Mouse (Mus musculus) megakaryocyte, embryonic 14.5 days (primary cell): ENCODE measurements at regions not wholly inside any gene's neighbourhood (a gene's known extent, or its start where the extent isn't known, plus 50 kb on each side); places are given as distances from the start of the nearest gene placed in this dataset.
A peak's percentile ranks its signal among the peaks of the same experiment; 100 is the strongest.

ENCODE experiments used
- H3K27me3 ChIP-seq: replicated peaks from 2 replicates; pipeline ENCODE3; 2012; ENCODE audit warnings: inconsistent platforms
- H3K36me3 ChIP-seq: replicated peaks from 2 replicates; pipeline ENCODE3; 2012; ENCODE audit warnings: low read length, inconsistent platforms, mixed read lengths
- H3K4me1 ChIP-seq: 2 replicates; pipeline ENCODE4 v1.6.1; 2012; ENCODE audit warnings: inconsistent platforms
- H3K4me3 ChIP-seq: replicated peaks from 2 replicates; pipeline ENCODE3; 2012; ENCODE audit warnings: moderate library complexity, mild to moderate bottlenecking, inconsistent platforms
- H3K9me3 ChIP-seq: 2 replicates; pipeline ENCODE4 v1.6.1; 2012; ENCODE audit warnings: inconsistent platforms
- FLI1 ChIP-seq: IDR thresholded peaks from 2 replicates; pipeline ENCODE4 v1.6.1; 2012; ENCODE audit warnings: low read length, inconsistent platforms, mixed read lengths
- GATA1 ChIP-seq: IDR thresholded peaks from 3 replicates; pipeline ENCODE4 v1.6.1; 2012; ENCODE audit warnings: mixed read lengths, low read length, inconsistent platforms, borderline replicate concordance

- no peaks in the 10 kb centered on the region for H3K36me3 ChIP-seq
- H3K4me1 ChIP-seq, result peaks cover 8% of the 10 kb centered on the region
- H3K27me3 ChIP-seq, result peaks cover 11% of the 10 kb centered on the region
- TF ChIP-seq GATA1 (no peak), FLI1 (no peak)
- 0 out of 2 replicates have a peak, but pooled peaks cover 4% of the 10 kb centered on the region for H3K9me3 ChIP-seq
- peak overlapping the region; percentile 9 for H3K4me3 ChIP-seq
Observed at GRCm38 (mm10) chr10:117461791-117462516, 82.1 kb upstream of the Cpsf6 start.

GRCm38 (mm10) chr10:117461261-117461660 is 81.4 kb upstream of the Cpsf6 start:
- Histone ChIP-seq H3K9me3 (0 out of 2 replicates have a peak, but pooled peaks cover 4% of the 10 kb centered on the region), H3K4me3 (no peak overlapping the region), H3K4me1 (peaks cover 8% of the 10 kb centered on the region), H3K27me3 (peaks cover 13% of the 10 kb centered on the region), H3K36me3 (no peaks in the 10 kb centered on the region)
- TF ChIP-seq GATA1, result no peak
- no peak for TF ChIP-seq FLI1

- Histone ChIP-seq H3K4me3 (no peak overlapping the region), H3K9me3 (0 out of 2 replicates have a peak, but pooled peaks cover 4% of the 10 kb centered on the region), H3K4me1 (peaks cover 8% of the 10 kb centered on the region), H3K27me3 (peaks cover 17% of the 10 kb centered on the region), H3K36me3 (no peaks in the 10 kb centered on the region)
- TF ChIP-seq GATA1 (no peak), FLI1 (no peak)
Observed at GRCm38 (mm10) chr10:117460366-117460730, 80.5 kb upstream of the Cpsf6 start.

- Histone ChIP-seq H3K4me1 (peaks cover 8% of the 10 kb centered on the region), H3K4me3 (no peak overlapping the region), H3K36me3 (no peaks in the 10 kb centered on the region), H3K27me3 (peaks cover 17% of the 10 kb centered on the region), H3K9me3 (0 out of 2 replicates have a peak, but pooled peaks cover 4% of the 10 kb centered on the region)
- TF ChIP-seq GATA1, result no peak
- TF ChIP-seq FLI1, result no peak
Observed at GRCm38 (mm10) chr10:117459651-117460365, 80.0 kb upstream of the Cpsf6 start.

GRCm38 (mm10) chr10:117459041-117459475 is 79.2 kb upstream of the Cpsf6 start:
- H3K27me3 ChIP-seq, result peaks cover 18% of the 10 kb centered on the region
- no peak overlapping the region for H3K4me3 ChIP-seq
- H3K4me1 ChIP-seq, result peaks cover 8% of the 10 kb centered on the region
- TF ChIP-seq GATA1, result no peak
- no peak for TF ChIP-seq FLI1
- no peaks in the 10 kb centered on the region for H3K36me3 ChIP-seq
- H3K9me3 ChIP-seq, result no peaks in the 10 kb centered on the region

GRCm38 (mm10) chr10:117458271-117459040 is 78.6 kb upstream of the Cpsf6 start:
- Histone ChIP-seq H3K4me3 (no peak overlapping the region), H3K36me3 (no peaks in the 10 kb centered on the region), H3K27me3 (peaks cover 22% of the 10 kb centered on the region), H3K9me3 (no peaks in the 10 kb centered on the region), H3K4me1 (peaks cover 8% of the 10 kb centered on the region)
- TF ChIP-seq FLI1 (no peak), GATA1 (no peak)

GRCm38 (mm10) chr10:117457701-117457950 is 77.8 kb upstream of the Cpsf6 start:
- TF ChIP-seq FLI1 (no peak), GATA1 (no peak)
- H3K36me3 ChIP-seq, result no peaks in the 10 kb centered on the region
- H3K4me3 ChIP-seq, result no peak overlapping the region
- H3K9me3 ChIP-seq, result no peaks in the 10 kb centered on the region
- H3K4me1 ChIP-seq, result peaks cover 12% of the 10 kb centered on the region
- H3K27me3 ChIP-seq, result peaks cover 28% of the 10 kb centered on the region

GRCm38 (mm10) chr10:117456904-117457700 is 77.3 kb upstream of the Cpsf6 start:
- Histone ChIP-seq H3K4me3 (no peak overlapping the region), H3K4me1 (peaks cover 15% of the 10 kb centered on the region), H3K36me3 (no peaks in the 10 kb centered on the region), H3K27me3 (peaks cover 32% of the 10 kb centered on the region), H3K9me3 (no peaks in the 10 kb centered on the region)
- no peak for TF ChIP-seq FLI1
- no peak for TF ChIP-seq GATA1

GRCm38 (mm10) chr10:117456427-117456826 is 76.6 kb upstream of the Cpsf6 start:
- Histone ChIP-seq H3K4me3 (no peak overlapping the region), H3K36me3 (no peaks in the 10 kb centered on the region), H3K9me3 (no peaks in the 10 kb centered on the region), H3K4me1 (peaks cover 14% of the 10 kb centered on the region), H3K27me3 (peaks cover 29% of the 10 kb centered on the region)
- TF ChIP-seq FLI1 (no peak), GATA1 (no peak)
